Mouse (Mus musculus) embryo, embryonic 10 days (tissue): ENCODE measurements around the gene Aff1.

Source experiments
- DNase-seq: peaks from one replicate; pipeline ENCODE4 v3.0.0-alpha.2; 2015; ENCODE audit warnings: low spot score

The Aff1 gene

GRCm38 (mm10) chr5:103749465-103750285, 57.5 kb downstream of the Aff1 start:
- no peak for DNase-seq

DNA sequence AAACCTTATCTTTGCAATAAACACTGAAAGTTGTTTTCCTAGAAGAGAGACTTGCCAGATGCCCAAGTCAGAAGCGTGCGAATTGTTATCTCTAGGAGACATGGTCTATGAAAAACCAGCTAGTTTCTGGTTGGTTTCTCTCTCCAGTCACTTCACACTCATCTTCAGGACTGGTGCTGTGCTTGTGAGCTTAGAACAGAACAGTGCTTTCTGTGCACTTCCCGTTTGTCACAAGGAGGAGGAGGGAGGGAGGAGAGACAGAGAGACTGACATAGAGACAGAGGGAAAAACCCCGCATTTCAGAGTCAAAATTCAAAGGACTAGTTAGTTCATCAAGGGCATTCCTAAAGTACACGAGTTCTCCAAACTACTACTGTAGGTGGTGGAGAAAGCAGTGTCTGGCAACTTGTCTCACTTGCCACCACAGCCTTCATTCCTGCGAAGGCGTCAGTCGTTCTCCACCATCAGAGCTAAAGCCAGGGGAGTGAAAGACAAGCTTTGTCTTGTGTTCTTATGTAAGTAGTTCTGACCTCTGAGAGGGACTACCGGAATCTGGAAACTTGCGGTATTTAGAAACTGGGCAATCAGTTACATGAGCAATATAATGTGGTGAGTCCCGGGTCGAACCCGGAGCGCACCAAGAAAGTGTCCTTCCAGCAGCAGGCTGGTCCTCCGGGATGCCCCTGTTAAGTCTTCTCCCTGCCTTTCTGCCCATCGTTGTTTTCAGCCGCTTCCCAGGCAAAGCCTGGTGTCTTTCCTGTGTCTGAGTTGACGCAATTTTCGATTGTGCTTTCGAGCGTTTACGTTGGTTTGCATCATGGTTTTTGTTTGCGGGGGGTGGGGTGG, 60.7 kb downstream of the Aff1 start:
- peak; percentile 52 for DNase-seq

DNA sequence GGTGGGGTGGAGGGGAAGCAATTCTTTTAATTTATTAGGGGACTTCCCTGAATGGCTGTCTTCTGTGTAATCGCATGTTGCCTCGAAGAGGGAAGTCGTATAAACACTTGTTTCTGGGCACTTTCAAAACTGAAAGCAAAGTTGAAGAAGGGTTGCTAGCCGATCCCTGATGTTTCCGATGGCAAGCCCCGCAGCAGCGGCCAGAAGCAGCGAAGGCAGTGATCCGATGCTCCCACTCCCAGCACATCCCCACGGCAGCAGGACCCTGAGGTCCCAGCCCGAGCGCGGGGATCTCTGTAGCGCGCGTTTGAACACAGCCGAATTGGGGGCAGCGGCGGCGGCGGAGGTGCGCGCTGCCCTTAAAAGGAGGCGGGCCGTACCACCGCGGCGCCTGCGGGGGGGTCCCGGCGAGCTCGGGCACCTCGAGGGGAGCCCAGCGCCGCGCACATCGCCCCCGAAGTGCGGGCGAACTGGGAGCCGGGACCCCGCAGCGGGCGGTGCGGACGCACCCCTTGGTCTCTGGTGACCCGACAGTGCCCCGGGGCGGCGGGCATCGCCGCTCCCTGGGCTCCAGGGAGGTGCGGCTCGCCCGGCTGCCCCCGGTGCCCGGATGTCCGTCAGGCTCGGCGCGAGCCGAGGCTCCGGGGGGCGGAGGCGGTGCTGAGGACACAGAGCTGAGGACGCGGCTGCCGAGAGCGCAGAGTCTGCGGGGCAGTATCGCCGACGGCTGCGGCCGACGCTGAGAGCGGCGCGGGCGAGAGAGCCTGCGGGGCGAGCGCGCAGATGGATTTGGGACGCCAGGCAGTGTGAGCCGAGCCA, 61.5 kb downstream of the Aff1 start:
- DNase-seq = peak; percentile 89

GRCm38 (mm10) chr5:103754330-103755134, 62.4 kb downstream of the Aff1 start:
- peak; percentile 80 for DNase-seq

GRCm38 (mm10) chr5:103755135-103755487, 62.9 kb downstream of the Aff1 start:
- DNase-seq = no peak

- DNase-seq = no peak
Observed at GRCm38 (mm10) chr5:103756231-103756714, 64.1 kb downstream of the Aff1 start.

DNA sequence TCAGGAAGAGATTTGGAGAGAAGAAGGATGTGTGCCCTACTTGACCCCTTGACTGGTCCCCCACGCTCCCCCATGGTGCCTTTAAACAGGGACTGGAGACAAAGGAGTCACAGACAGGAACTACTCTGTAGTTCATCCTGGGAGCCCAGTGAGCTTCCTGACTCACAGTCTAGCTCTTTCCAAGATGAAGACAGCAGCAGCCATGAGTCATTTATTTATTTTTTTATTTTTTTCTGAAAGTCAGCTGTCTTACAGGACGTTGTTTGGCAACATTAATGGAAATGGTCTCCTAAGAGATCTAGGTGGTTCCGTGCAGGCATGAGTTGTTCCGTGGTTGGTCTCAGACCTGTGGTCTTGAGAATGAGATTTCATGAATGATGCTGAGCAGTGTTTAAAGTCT, 66.3 kb downstream of the Aff1 start:
- DNase-seq = no peak

- DNase-seq = peak; percentile 50
Observed at GRCm38 (mm10) chr5:103759489-103760424, 67.6 kb downstream of the Aff1 start.

GRCm38 (mm10) chr5:103760425-103761131, 68.4 kb downstream of the Aff1 start:
- DNase-seq = peak; percentile 58

- DNase-seq = no peak
Observed at GRCm38 (mm10) chr5:103761754-103762153, 69.6 kb downstream of the Aff1 start.

GRCm38 (mm10) chr5:103762850-103763254, 70.7 kb downstream of the Aff1 start:
- no peak for DNase-seq

- no peak for DNase-seq
Observed at GRCm38 (mm10) chr5:103765356-103765755, 73.2 kb downstream of the Aff1 start.

- no peak for DNase-seq
Observed at GRCm38 (mm10) chr5:103765758-103766431, 73.7 kb downstream of the Aff1 start.

DNA sequence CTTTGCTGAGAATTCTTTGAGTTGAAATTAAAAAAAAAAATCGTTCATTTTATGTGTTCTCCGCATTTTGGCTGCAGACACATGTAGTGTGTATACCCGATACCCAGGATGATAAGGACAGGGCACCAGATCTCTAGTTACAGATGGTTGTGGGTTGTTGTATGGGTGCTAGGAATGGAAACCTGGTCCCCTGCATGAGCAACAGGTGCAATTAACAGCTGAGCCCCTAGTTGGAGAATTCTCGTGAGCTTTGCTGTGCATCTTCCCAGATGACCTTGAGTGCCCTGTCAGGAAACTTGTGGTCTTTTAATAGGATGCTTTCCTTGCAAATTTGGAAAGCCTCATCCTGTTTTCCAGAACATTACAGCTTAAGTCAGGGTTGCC, 74.2 kb downstream of the Aff1 start:
- no peak for DNase-seq

- DNase-seq = no peak
Observed at GRCm38 (mm10) chr5:103768961-103769360, 76.8 kb downstream of the Aff1 start.

- no peak for DNase-seq
Observed at GRCm38 (mm10) chr5:103769701-103770100, 77.5 kb downstream of the Aff1 start.

DNA sequence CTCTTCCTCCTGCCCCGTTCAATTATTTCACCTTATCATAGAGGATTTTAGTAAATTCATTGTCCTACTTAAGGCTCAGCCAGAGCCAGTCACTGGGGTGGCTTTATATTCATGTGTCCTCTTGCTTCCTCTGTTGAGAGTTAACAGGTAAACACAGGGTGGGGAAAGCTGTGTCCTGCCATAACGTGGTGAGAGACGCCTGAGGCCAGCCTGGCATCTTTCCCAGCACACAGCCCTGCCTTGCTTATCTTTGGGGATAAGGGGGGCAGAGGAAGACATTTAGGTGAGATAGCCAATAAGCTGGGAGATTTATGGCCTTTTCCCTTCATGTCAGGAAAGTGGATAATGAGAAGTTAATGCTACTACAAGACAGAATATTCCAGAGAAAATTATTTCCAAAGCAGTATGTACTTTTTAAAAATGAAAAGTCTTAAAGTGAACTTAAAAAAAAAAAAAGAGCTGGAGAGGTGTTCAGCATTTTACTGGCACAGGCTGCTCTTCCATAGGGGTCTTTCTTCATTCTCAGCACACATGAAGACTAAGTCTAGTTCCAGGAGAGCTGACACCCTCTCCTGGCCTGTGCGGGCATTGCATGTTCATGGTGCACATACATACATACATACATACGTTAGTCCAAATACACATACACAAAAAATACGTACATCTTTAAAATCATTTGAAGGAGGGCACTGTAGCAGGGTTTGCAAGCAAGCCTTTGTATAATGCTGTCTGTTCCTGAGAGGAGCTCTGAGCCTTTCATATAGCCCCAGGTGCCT, 78.5 kb downstream of the Aff1 start:
- no peak for DNase-seq

DNA sequence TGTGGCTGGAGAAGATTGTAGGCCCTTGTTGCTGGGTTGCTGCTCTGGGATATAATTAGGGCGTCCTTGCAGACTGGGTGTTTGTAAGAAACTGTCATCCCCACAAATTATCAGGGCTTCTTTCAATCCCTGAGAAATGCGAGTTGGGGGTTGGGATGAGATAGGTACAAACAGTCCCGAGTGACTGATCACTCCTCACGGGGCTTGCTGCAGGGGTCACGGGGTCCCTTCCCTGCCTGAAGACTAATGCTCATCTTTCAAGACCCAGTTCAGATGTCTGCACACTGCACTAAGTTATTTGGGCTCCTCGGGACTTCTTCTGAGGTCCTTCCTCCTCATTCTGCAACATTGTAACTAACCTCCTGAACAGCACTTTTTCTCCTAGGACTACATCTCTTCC, 79.2 kb downstream of the Aff1 start:
- peak; percentile 67 for DNase-seq
